Mouse (Mus musculus) myocyte (in vitro differentiated cells): ENCODE data around the gene Dlgap1.

Experiments used
- E2F4 ChIP-seq: IDR thresholded peaks from one replicate; pipeline ENCODE4 v1.6.1; 2011; ENCODE audit warnings: mild to moderate bottlenecking, control low read depth, moderate library complexity; ENCODE audit not compliant: insufficient read depth
- MYOD1 ChIP-seq, 3 experiments: IDR thresholded peaks; one replicate each; pipeline ENCODE4 v1.6.1; 2011; ENCODE audit warnings: control low read depth in 2 of 3, low read depth in 2 of 3, mild to moderate bottlenecking in 2 of 3, moderate library complexity in 1 of 3; ENCODE audit not compliant: insufficient read length in 2 of 3, control insufficient read depth in 1 of 3
- MYOG ChIP-seq, 3 experiments: IDR thresholded peaks; one replicate each; pipeline ENCODE4 v1.6.1; 2011; ENCODE audit warnings: control low read depth in 2 of 3, low read depth in 2 of 3, mild to moderate bottlenecking in 2 of 3; ENCODE audit not compliant: insufficient read length in 2 of 3, control insufficient read depth in 1 of 3, insufficient read depth in 1 of 3
- POLR2A ChIP-seq: IDR thresholded peaks from one replicate; pipeline ENCODE4 v1.6.1; 2011; ENCODE audit warnings: low read depth, mild to moderate bottlenecking, control low read depth, moderate library complexity; ENCODE audit not compliant: insufficient read length
- REST ChIP-seq: IDR thresholded peaks from one replicate; pipeline ENCODE4 v1.6.1; 2011; ENCODE audit warnings: mild to moderate bottlenecking, control low read depth, moderate library complexity; ENCODE audit not compliant: insufficient read depth, insufficient read length
- TCF12 ChIP-seq: IDR thresholded peaks from one replicate; pipeline ENCODE4 v1.6.1; 2011; ENCODE audit warnings: mild to moderate bottlenecking, control low read depth; ENCODE audit not compliant: poor library complexity, insufficient read depth, severe bottlenecking
- USF1 ChIP-seq: IDR thresholded peaks from one replicate; pipeline ENCODE4 v1.6.1; 2011; ENCODE audit warnings: low read depth, mild to moderate bottlenecking, control low read depth, moderate library complexity

DNA sequence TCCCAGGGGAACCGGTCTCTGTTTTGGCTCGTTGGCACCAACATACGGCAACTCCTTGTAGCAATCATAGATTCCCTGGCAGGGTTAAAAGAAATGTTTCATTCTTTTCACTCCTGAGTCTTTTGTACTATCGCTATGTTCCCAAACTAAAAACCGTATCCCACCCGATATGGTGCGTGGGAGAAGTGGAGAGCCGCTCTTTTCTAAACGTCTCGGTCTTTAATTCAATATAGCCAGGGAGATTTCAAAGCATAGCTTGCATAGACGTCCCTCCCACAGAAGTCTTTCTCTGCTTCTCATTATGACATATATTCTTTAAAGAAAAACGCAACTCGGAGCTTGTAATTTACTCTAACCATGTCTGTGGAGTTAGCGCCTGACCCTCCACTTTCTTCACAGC lies 833.1 kb downstream of the Dlgap1 start:
- TF ChIP-seq REST (no peak), POLR2A (no peak), E2F4 (no peak), USF1 (no peak), MYOG (IDR thresholded peaks at IDR 0.05; ENCODE audit: control insufficient read depth in 1 of 3, insufficient read depth in 1 of 3, insufficient read length in 2 of 3, low read depth in 2 of 3) (no peak), MYOD1 (IDR thresholded peaks at IDR 0.05; ENCODE audit: control insufficient read depth in 1 of 3, insufficient read length in 2 of 3, low read depth in 2 of 3) (no peak), TCF12 (no peak)
